ENCODE assay signal across 16 mouse cellular contexts in the genomic region with DNA sequence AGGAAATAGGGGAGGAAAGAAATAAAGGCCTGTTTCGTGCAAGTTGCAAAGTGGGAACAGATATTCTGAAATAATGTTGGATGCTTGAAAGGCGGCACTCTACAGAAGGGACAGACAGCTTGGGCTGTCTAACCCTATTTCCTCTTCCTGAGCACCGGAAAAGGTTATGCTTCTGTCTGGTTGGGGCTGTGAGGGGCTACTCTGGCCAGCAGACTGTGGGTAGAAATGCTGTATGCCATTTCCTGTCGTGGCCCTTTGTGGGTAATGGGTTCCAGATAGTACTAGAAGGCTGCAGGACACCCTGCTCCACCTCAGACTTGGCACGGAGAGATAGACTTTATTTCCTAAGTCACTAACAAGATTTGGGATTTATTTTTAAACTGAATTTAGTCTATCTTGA.
"Had no signal": no experiment of that assay in that cellular context is flagged by ENCODE, and none has a peak within 500 bp of the region (broad histone marks: within the 10 kb centered on the region; RNA-seq: fewer than 3 reads in every experiment).

No protein-coding gene starts in this region.

- H3K4me3 ChIP-seq: layer of hippocampus, adult 2 months; left cerebral cortex, adult 2 months; liver, embryonic 13.5 days; stomach, embryonic 15.5 days had no signal

- H3K27me3 ChIP-seq: liver, embryonic 13.5 days; stomach, embryonic 15.5 days had no signal

- H3K36me3 ChIP-seq: liver, embryonic 13.5 days; stomach, embryonic 15.5 days had no signal

- DNase-seq: kidney, adult 2 months; kidney, postnatal 25 days; layer of hippocampus, adult 9-11 months; layer of hippocampus, postnatal 36 days; liver, embryonic 13.5 days; lung, adult 2 months; lung, postnatal 14 days; lung, postnatal 4 days; midbrain, embryonic 14.5 days; right cerebral cortex, postnatal 4 days; thymus, postnatal 25 days had no signal

- H3K4me2 ChIP-seq: liver, embryonic 13.5 days; midbrain, embryonic 11.5 days; stomach, embryonic 15.5 days had no signal

- H3K9me3 ChIP-seq: liver, embryonic 13.5 days; stomach, embryonic 15.5 days had no signal

- H3K27ac ChIP-seq: kidney, postnatal 0 days; layer of hippocampus, adult 2 months; left cerebral cortex, adult 2 months; liver, embryonic 13.5 days; stomach, embryonic 15.5 days had no signal

- H3K9ac ChIP-seq: liver, embryonic 13.5 days; stomach, embryonic 15.5 days had no signal

- H3K4me1 ChIP-seq: liver, embryonic 13.5 days; stomach, embryonic 15.5 days had no signal
